19 mouse cellular contexts compared by ENCODE assay signal in genomic region chr12:47465924-47466323, GRCm38 (mm10).
DNase-seq lines count a peak whose midpoint lies in the region; ATAC-seq lines count a peak whose summit lies in the region.
"Had no signal": no experiment of that assay in that cellular context is flagged by ENCODE, and none has a peak within 500 bp of the region (broad histone marks: within the 10 kb centered on the region; RNA-seq: fewer than 3 reads in every experiment).

No protein-coding gene starts in this region.

- no peak overlapping the region for H3K9ac ChIP-seq in neural tube, embryonic 12.5 days
- H3K9ac ChIP-seq in hindbrain, embryonic 15.5 days: no peak overlapping the region
- no peak overlapping the region for H3K9ac ChIP-seq in midbrain, embryonic 16.5 days (ENCODE audit: low read depth, low read length)
- H3K9ac ChIP-seq: liver, embryonic 13.5 days; lung, embryonic 14.5 days had no signal

- DNase-seq in neural tube, embryonic 10.5 days (ENCODE audit: extremely low spot score, low spot score): no peak
- no peak for DNase-seq in layer of hippocampus, adult 11-12 months (ENCODE audit: low spot score)
- no peak for DNase-seq in cerebellum, postnatal 25 days
- DNase-seq: adrenal gland, postnatal 25 days; cerebellum, adult 11-12 months; cerebellum, postnatal 10 days; heart, postnatal 36 days; kidney, adult 2 months; liver, embryonic 13.5 days; lung, embryonic 14.5 days; right cerebral cortex, postnatal 25 days; thymus, postnatal 14 days had no signal

- peak; percentile 33; the same call in 1 of the 2 replicates for ATAC-seq in neural tube, embryonic 12.5 days (ENCODE audit: low FRiP score, low read depth)
- peak; percentile 80 for ATAC-seq in hindbrain, embryonic 15.5 days (ENCODE audit: low FRiP score, low read depth)
- ATAC-seq in midbrain, embryonic 16.5 days: peak; percentile 36; the same call in 1 of the 2 replicates
- no peak for ATAC-seq in cerebellum, adult (ENCODE audit: insufficient number of reproducible peaks, low FRiP score, low TSS enrichment)

- no peaks in the 10 kb centered on the region for H3K9me3 ChIP-seq in neural tube, embryonic 12.5 days
- no peaks in the 10 kb centered on the region for H3K9me3 ChIP-seq in hindbrain, embryonic 15.5 days
- H3K9me3 ChIP-seq in midbrain, embryonic 16.5 days (replicated peaks; ENCODE audit: control insufficient read depth, low read length, poor library complexity, severe bottlenecking): no peaks in the 10 kb centered on the region
- H3K9me3 ChIP-seq: forebrain, embryonic 10.5 days; liver, embryonic 13.5 days had no signal

- H3K4me3 ChIP-seq in neural tube, embryonic 12.5 days: no peak overlapping the region
- no peak overlapping the region for H3K4me3 ChIP-seq in hindbrain, embryonic 15.5 days
- H3K4me3 ChIP-seq in midbrain, embryonic 16.5 days (ENCODE audit: low read depth, low read length): no peak overlapping the region
- H3K4me3 ChIP-seq: forebrain, embryonic 10.5 days; left cerebral cortex, adult 2 months; liver, embryonic 13.5 days had no signal

- H3K27ac ChIP-seq in neural tube, embryonic 12.5 days: no peak overlapping the region
- H3K27ac ChIP-seq in hindbrain, embryonic 15.5 days (replicated peaks): peak overlapping the region; percentile 25
- H3K27ac ChIP-seq in midbrain, embryonic 16.5 days (ENCODE audit: low read length): no peak overlapping the region
- H3K27ac ChIP-seq: forebrain, embryonic 10.5 days; kidney, postnatal 0 days; left cerebral cortex, adult 2 months; liver, embryonic 13.5 days had no signal

- H3K36me3 ChIP-seq in neural tube, embryonic 12.5 days: no peaks in the 10 kb centered on the region
- H3K36me3 ChIP-seq in hindbrain, embryonic 15.5 days: no peaks in the 10 kb centered on the region
- no peaks in the 10 kb centered on the region for H3K36me3 ChIP-seq in midbrain, embryonic 16.5 days (ENCODE audit: control insufficient read depth, insufficient read depth, low read length)
- H3K36me3 ChIP-seq: forebrain, embryonic 10.5 days; liver, embryonic 13.5 days had no signal

- WGBS in neural tube, embryonic 12.5 days: 74% methylated on average over 5 of the region's 5 CpGs
- WGBS in hindbrain, embryonic 15.5 days: 47% methylated on average over 5 of the region's 5 CpGs
- WGBS in midbrain, embryonic 16.5 days: 57% methylated on average over 5 of the region's 5 CpGs

- no peaks in the 10 kb centered on the region for H3K27me3 ChIP-seq in neural tube, embryonic 12.5 days (replicated peaks)
- no peaks in the 10 kb centered on the region for H3K27me3 ChIP-seq in hindbrain, embryonic 15.5 days
- H3K27me3 ChIP-seq in midbrain, embryonic 16.5 days (ENCODE audit: control insufficient read depth, insufficient read depth, low read depth, low read length): no peaks in the 10 kb centered on the region
- H3K27me3 ChIP-seq: liver, embryonic 13.5 days had no signal

- no peaks in the 10 kb centered on the region for H3K4me1 ChIP-seq in neural tube, embryonic 12.5 days
- H3K4me1 ChIP-seq in hindbrain, embryonic 15.5 days (replicated peaks): no peaks in the 10 kb centered on the region
- H3K4me1 ChIP-seq in midbrain, embryonic 16.5 days (ENCODE audit: control insufficient read depth, insufficient read depth, low read length): no peaks in the 10 kb centered on the region
- H3K4me1 ChIP-seq: forebrain, embryonic 10.5 days; liver, embryonic 13.5 days had no signal

- H3K4me2 ChIP-seq in neural tube, embryonic 12.5 days (replicated peaks): no peak overlapping the region
- H3K4me2 ChIP-seq in hindbrain, embryonic 15.5 days: no peak overlapping the region
- no peak overlapping the region for H3K4me2 ChIP-seq in midbrain, embryonic 16.5 days (ENCODE audit: low read length)
- H3K4me2 ChIP-seq: liver, embryonic 13.5 days; lung, embryonic 14.5 days had no signal
